Mouse (Mus musculus) urinary bladder, postnatal 10 days (tissue): ENCODE data around the gene Mknk2.
"Not testable (repeated sequence)": the region's sequence is repeated elsewhere in the genome, so short reads cannot be mapped to it uniquely, and the experiment has no call there.

Experiments used
- DNase-seq: peaks from one replicate; pipeline ENCODE4 v3.0.0; 2022; ENCODE audit warnings: low spot score

Mknk2 gene

DNA sequence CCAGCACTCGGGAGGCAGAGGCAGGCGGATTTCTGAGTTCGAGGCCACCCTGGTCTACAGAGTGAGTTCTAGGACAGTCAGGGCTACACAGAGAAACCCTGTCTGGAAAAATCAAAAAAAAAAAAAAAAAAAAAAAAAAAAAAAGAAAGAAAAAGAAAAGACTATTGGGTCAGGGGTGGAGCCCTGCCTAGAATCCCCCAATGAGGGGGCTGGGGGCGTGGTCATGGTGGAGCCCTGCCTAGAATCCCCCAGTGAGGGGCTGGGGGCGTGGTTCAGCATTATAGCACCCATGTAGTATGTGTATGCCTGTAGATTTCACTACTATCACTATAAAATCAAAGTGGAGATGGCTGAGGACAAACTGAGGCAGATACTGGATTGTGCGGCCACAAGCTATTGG is 28.0 kb downstream of the Mknk2 start:
- not testable (repeated sequence) for DNase-seq

- no peak for DNase-seq
Observed at GRCm38 (mm10) chr10:80646936-80647335, 31.0 kb downstream of the Mknk2 start.

DNA sequence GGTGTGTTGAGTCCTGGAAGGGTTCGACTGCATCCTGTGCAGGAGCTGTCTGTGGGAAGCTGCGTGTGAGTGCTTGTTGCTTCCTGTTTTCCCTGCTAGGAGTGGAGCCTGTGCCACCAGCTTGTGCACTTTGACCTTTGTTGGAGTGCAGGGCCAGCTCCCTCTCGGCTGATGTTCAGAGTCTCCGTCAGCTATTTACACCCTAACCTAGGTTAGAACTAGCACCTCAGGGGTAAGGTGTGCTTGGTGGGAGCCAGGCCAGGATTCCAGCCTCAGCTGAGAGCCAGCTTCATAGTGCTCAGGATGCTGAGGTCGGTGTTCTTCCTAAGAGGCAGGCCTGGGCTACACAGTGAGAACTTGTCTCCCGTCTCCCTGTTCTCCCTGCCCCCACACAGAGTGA is 42.6 kb downstream of the Mknk2 start:
- no peak for DNase-seq

DNA sequence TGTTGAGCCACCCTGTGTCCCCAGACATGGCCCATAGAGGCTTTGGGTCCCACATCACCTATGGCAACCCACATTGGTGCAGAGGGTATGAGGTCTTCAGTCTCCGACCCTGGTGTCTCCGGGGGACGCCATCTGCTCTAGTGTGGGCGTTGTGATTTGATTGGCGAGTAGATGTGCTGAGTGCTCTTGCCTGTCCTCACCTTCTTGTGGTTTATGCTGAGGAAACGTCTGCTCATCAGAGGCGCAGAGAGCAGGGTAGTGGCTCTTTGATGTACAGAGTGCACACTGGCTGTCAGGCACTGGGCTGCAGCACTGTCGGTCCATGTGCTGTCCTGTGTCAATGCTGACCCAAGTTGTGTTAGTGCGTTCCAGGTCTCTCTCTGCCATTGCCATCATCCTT is 49.0 kb downstream of the Mknk2 start:
- DNase-seq, result no peak

- no peak for DNase-seq
Observed at GRCm38 (mm10) chr10:80627685-80628084, 50.2 kb downstream of the Mknk2 start.

DNA sequence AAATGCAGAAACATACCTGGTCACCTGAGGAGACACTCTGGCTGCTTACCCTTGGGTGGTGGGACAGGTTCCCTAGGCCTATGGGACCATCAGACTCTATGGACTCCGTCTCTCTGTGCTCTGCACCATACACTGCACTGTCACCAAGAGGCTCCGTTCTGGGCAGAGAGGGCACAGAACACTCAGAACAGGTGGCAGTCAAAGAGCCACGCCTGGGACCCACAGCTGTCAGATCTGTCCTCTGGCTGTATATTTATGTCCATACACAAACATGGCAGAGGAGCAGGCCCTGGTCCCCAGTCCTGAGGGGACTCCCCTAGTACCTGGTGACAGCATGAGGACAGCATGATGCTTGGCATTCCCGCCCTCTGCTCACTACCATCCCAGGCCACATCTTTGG is 52.1 kb downstream of the Mknk2 start:
- no peak for DNase-seq

DNA sequence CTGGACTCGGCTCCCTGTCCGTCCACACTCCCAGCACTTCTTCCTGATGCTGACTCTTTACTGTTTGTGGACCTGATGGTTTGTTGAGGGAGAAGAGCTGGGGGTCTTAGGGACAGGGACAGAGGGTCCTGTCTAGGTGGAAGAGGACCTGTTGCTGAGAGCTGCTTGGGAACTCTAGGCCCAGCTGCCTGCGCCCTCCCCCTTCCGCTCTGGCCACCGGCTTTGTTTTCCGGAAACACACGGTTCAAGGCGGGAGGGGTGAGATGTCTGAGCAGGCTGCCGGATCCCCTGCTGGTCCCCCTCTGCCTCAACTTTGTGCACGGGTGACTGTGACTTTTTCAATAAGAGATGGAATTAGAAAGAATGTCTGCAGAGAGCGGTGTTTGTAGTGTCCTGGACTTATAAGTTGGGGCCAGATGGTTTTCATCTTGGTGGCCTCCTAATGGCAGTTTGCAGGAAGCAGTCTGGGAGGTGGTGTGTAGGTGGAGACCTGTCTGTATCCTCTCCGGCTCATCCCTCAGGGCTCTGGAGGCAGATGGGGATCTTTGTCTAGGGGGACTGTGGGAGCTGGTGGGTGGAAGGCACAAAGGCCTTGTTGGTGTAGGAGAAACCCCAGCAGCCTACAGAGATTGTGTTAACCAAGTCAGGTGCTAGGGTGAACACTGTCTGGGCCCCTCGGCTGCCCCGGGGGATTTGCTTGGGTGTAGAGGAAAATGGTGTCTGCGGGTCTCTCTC is 54.3 kb downstream of the Mknk2 start:
- DNase-seq, result no peak

- DNase-seq, result no peak
Observed at GRCm38 (mm10) chr10:80622661-80623456, 55.1 kb downstream of the Mknk2 start, which contains the start of gene Csnk1g2. Gene Csnk1g2, plus strand, starts transcription at chr10:80622838.

GRCm38 (mm10) chr10:80621940-80622660 is 55.8 kb downstream of the Mknk2 start:
- DNase-seq, result peak; percentile 98

GRCm38 (mm10) chr10:80621690-80621939 is 56.3 kb downstream of the Mknk2 start:
- no peak for DNase-seq

DNA sequence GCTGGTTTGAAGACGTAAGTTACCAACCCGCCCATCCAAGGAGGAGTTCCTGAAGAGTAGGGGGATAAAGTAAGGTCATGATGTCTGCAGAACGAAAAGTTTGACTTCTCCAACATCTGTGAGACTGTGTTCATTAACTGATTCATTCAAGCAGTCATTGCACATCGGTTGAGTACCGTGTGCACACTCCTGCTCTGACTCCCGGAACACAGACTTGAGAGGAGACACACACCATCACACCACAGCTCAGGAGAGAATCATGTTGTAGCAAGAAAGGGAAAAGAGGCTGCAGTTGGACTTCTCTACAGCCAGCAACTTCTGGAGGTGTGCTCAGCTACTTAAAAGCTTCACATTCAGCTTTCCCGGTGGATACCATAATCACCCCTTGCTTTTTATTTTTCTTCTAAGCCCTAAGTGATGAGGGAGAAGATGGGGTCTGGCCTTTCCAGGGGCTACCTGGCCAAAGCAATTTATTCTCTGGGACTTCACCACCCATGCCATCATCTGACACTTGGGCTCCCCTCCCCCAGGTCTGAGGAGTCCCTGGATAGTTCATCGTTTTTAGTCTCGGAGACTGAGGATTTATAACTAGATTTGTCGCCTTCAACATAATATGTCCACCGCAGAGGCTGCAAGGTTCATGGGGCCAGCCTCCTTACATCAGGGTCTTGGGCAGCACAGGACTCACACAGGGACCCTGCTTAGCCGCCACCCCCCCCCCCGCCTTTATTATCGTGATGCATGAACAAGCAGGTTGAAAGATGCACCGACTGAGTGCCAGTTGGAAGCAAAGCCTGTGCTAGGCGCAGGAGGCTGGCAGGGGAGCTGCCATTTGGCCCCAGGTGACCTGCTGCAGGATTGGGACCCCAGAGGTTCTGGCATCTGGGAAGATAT is 56.9 kb downstream of the Mknk2 start:
- no peak for DNase-seq

DNA sequence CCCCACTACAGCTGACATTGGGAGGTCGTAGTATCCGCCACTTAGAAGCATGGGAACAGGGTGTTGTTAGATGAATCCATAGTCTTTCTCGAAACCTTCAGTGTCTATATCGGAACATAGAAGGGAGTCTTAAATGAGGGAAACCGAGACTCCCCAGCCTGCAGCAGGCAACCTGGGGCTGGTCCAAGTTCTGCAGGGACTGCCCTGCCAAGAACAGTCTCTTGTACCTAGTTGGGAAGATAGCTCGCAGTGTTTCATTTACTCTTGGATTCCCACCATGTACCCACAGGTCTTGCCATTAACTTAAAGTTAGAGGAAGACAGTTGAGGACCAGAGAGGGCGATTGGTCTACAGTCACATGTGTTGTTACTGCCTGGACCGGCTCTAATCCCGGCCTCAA is 57.5 kb downstream of the Mknk2 start:
- no peak for DNase-seq

DNA sequence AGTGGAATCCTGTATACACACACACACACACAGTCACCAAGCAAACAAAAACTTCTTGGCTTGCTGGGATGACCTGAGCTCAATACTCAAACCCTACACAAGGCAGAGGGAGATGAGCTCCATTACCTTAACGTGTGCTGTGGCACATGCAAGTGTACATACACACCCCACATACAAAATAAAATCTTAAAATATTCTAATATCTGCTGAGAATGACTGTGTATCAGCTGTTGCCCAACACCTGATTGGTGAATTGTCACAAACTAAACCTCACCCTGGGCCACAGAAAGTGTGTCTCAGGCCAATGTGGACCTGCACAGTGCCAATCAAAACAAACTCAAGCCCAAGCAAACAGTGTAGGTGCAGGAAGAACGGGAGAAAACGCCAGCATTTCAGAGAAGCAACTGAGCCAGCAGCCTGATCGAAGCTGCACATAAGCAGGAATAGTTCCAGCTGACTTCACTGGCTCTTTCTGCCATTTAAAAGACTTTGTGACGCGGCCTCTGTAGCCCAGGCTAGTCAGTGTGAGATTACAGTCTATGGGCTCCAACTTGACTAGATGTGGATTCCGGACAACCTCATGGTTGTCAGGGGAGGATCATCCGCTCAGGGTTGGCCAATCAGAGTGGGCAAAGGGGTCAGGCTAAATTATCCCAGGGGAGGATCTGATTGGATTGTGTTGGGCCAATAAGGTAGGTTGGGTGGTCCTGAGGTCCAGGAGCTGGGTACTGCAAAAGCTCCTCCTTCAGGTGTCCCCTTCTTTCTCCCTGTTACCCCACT is 58.3 kb downstream of the Mknk2 start:
- no peak for DNase-seq

DNA sequence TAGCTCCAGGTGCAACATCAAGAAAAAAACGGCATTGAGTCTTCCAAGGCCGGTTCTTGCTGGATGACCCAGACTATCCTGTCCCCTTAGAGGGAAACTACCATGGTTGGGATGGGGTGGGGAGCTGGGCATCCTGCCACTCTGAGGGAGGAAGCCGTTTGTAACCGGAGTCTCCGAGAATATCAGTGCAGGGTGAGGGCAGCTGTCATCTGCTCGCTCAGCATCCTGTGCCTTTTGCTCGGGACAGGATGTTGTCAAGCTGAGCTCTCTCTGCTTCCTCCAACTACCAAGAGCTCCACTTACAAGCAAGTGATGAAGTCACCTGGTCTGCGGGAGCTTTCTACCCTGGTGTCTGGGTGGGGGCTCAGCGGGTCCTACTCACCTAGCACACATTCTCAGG is 59.7 kb downstream of the Mknk2 start:
- DNase-seq, result no peak
